Mouse (Mus musculus) lung, adult 2 months (tissue): ENCODE results near the gene Arid2. TPM values are rescaled to one million over a fixed set of nuclear protein-coding genes. Genes with fewer than 3 reads are reported as not detected.
A peak's percentile ranks its signal among the peaks of the same experiment; 100 is the strongest.

Experiments used
- DNase-seq: peaks from one replicate; pipeline ENCODE4 v3.0.0; 2022
- H3K4me1 ChIP-seq: fragments of 200-500 bp; 2 replicates; pipeline ENCODE4 v1.6.1; 2011; ENCODE audit warnings: low read length; ENCODE audit not compliant: control insufficient read depth, insufficient read depth
- H3K4me3 ChIP-seq: fragments of 200-500 bp; replicated peaks from 2 replicates; pipeline ENCODE3; 2011; ENCODE audit warnings: low read depth, mild to moderate bottlenecking, control low read depth, low read length; ENCODE audit errors: extremely low read depth
- CTCF ChIP-seq: fragments of 200-500 bp; IDR thresholded peaks from 2 replicates; pipeline ENCODE4 v1.5.1; 2011; ENCODE audit warnings: mild to moderate bottlenecking, low read length, control low read depth; ENCODE audit not compliant: insufficient read depth
- POLR2A ChIP-seq: fragments of 200-500 bp; IDR thresholded peaks from 2 replicates; pipeline ENCODE4 v1.6.1; 2011; ENCODE audit warnings: low read depth, mild to moderate bottlenecking, control low read depth, low read length, borderline replicate concordance; ENCODE audit errors: extremely low read depth
- WGBS: fragments of 180-500 bp; shearing (Covaris S2); methylation state at CpG from one replicate; pipeline ENCODE4 v1.1.7; 2018; 5-methylcytosine and 5-hydroxymethylcytosine counted together
- polyA plus RNA-seq: library from polyadenylated mRNA; depleted of rRNA; stranded (reverse); fragments of >200 nt; gene quantifications from 2 replicates; pipeline ENCODE4 v1.2.3, GENCODE M21; 2012

Arid2 gene
- polyA plus RNA-seq, 1 experiment: 17.4 TPM

- H3K4me1 ChIP-seq: no peaks in the 10 kb centered on the region
- TF ChIP-seq CTCF (no peak), POLR2A (no peak)
- H3K4me3 ChIP-seq: no peak overlapping the region
- WGBS: 88% methylated on average over 1 of the region's 1 CpGs
- no peak for DNase-seq
Measured at GRCm38 (mm10) chr15:96388565-96388964, 101.2 kb downstream of the Arid2 start.

GRCm38 (mm10) chr15:96392878-96393277 lies 105.6 kb downstream of the Arid2 start:
- DNase-seq: no peak
- 81% methylated on average over 3 of the region's 3 CpGs for WGBS
- Histone ChIP-seq H3K4me1 (0 out of 2 replicates have a peak, but pooled peaks cover 3% of the 10 kb centered on the region), H3K4me3 (no peak overlapping the region)
- no peak for TF ChIP-seq CTCF
- TF ChIP-seq POLR2A: no peak

GRCm38 (mm10) chr15:96395071-96395470 lies 107.8 kb downstream of the Arid2 start:
- 0 out of 2 replicates have a peak, but pooled peaks cover 3% of the 10 kb centered on the region for H3K4me1 ChIP-seq
- peak; percentile 50 for DNase-seq
- TF ChIP-seq CTCF: no peak
- TF ChIP-seq POLR2A: no peak
- 71% methylated on average over 6 of the region's 6 CpGs for WGBS
- H3K4me3 ChIP-seq: no peak overlapping the region

- TF ChIP-seq CTCF: no peak
- no peak for TF ChIP-seq POLR2A
- no peak overlapping the region for H3K4me3 ChIP-seq
- WGBS: 81% methylated on average over 8 of the region's 8 CpGs
- H3K4me1 ChIP-seq: 0 out of 2 replicates have a peak, but pooled peaks cover 3% of the 10 kb centered on the region
- no peak for DNase-seq
Measured at GRCm38 (mm10) chr15:96396641-96397344, 109.5 kb downstream of the Arid2 start.

- TF ChIP-seq POLR2A (no peak), CTCF (no peak)
- Histone ChIP-seq H3K4me1 (0 out of 2 replicates have a peak, but pooled peaks cover 3% of the 10 kb centered on the region), H3K4me3 (no peak overlapping the region)
- no peak for DNase-seq
- 75% methylated on average over 10 of the region's 10 CpGs for WGBS
Measured at GRCm38 (mm10) chr15:96398333-96398732, 111.0 kb downstream of the Arid2 start.

- 84% methylated on average over 5 of the region's 5 CpGs for WGBS
- no peaks in the 10 kb centered on the region for H3K4me1 ChIP-seq
- no peak for TF ChIP-seq CTCF
- no peak for TF ChIP-seq POLR2A
- no peak overlapping the region for H3K4me3 ChIP-seq
- no peak for DNase-seq
Measured at GRCm38 (mm10) chr15:96405548-96405947, 118.2 kb downstream of the Arid2 start.

GRCm38 (mm10) chr15:96406253-96406652 lies 118.9 kb downstream of the Arid2 start:
- WGBS: 83% methylated on average over 4 of the region's 4 CpGs
- H3K4me1 ChIP-seq: no peaks in the 10 kb centered on the region
- DNase-seq: no peak
- TF ChIP-seq CTCF (no peak), POLR2A (no peak)
- no peak overlapping the region for H3K4me3 ChIP-seq

GRCm38 (mm10) chr15:96407151-96407550 lies 119.8 kb downstream of the Arid2 start:
- H3K4me3 ChIP-seq: no peak overlapping the region
- no peak for DNase-seq
- no peaks in the 10 kb centered on the region for H3K4me1 ChIP-seq
- 52% methylated on average over 2 of the region's 2 CpGs for WGBS
- TF ChIP-seq POLR2A (no peak), CTCF (no peak)

GRCm38 (mm10) chr15:96408717-96409121 lies 121.4 kb downstream of the Arid2 start:
- Histone ChIP-seq H3K4me3 (no peak overlapping the region), H3K4me1 (no peaks in the 10 kb centered on the region)
- TF ChIP-seq CTCF: no peak
- no peak for TF ChIP-seq POLR2A
- 92% methylated on average over 6 of the region's 6 CpGs for WGBS
- no peak for DNase-seq

- TF ChIP-seq CTCF (no peak), POLR2A (no peak)
- 95% methylated on average over 12 of the region's 12 CpGs for WGBS
- DNase-seq: no peak
Measured at GRCm38 (mm10) chr15:96418161-96418560, 130.8 kb downstream of the Arid2 start.

More at GRCm38 (mm10) chr15:96418161-96418560, 130.8 kb downstream of the Arid2 start:
- Histone ChIP-seq H3K4me3 (no peak overlapping the region), H3K4me1 (no peaks in the 10 kb centered on the region)
